Comparison of ENCODE assay signal across 10 mouse cellular contexts in genomic region chr2:12049972-12050371, GRCm38 (mm10).
DNase-seq lines count a peak whose midpoint lies in the region; ATAC-seq and TF ChIP-seq lines count a peak whose summit lies in the region.
"Had no signal": no experiment of that assay in that cellular context is flagged by ENCODE, and none has a peak within 500 bp of the region (broad histone marks: within the 10 kb centered on the region; RNA-seq: fewer than 3 reads in every experiment).

No protein-coding gene starts in this region.

- H3K36me3 ChIP-seq in hindbrain, embryonic 11.5 days (ENCODE audit: control insufficient read depth, insufficient read depth, low read length) = no peaks in the 10 kb centered on the region
- no peaks in the 10 kb centered on the region for H3K36me3 ChIP-seq in hindbrain, embryonic 10.5 days
- no peaks in the 10 kb centered on the region for H3K36me3 ChIP-seq in midbrain, embryonic 14.5 days (ENCODE audit: control insufficient read depth, insufficient read depth, low read length)
- H3K36me3 ChIP-seq in midbrain, embryonic 10.5 days = no peaks in the 10 kb centered on the region
- H3K36me3 ChIP-seq in stomach, postnatal 0 days (ENCODE audit: control insufficient read depth, insufficient read depth, low read length) = no peaks in the 10 kb centered on the region
- no peaks in the 10 kb centered on the region for H3K36me3 ChIP-seq in midbrain, embryonic 15.5 days (replicated peaks)

- H3K4me3 ChIP-seq in hindbrain, embryonic 11.5 days (ENCODE audit: low read depth, low read length) = no peak overlapping the region
- H3K4me3 ChIP-seq in hindbrain, embryonic 10.5 days = no peak overlapping the region
- no peak overlapping the region for H3K4me3 ChIP-seq in midbrain, embryonic 14.5 days (replicated peaks; ENCODE audit: low read depth, low read length)
- H3K4me3 ChIP-seq in midbrain, embryonic 10.5 days = no peak overlapping the region
- H3K4me3 ChIP-seq in stomach, postnatal 0 days (ENCODE audit: low read depth, low read length) = no peak overlapping the region
- H3K4me3 ChIP-seq in midbrain, embryonic 15.5 days = no peak overlapping the region

- no peak for ATAC-seq in hindbrain, embryonic 11.5 days (ENCODE audit: low FRiP score)
- no peak for ATAC-seq in midbrain, embryonic 14.5 days (ENCODE audit: low FRiP score, low TSS enrichment)
- ATAC-seq in stomach, postnatal 0 days (ENCODE audit: low FRiP score, low TSS enrichment) = no peak
- no peak for ATAC-seq in midbrain, embryonic 15.5 days (replicated peaks)

- peak; percentile 63 for TF ChIP-seq CTCF in stomach, postnatal 0 days (IDR thresholded peaks at IDR 0.05; ENCODE audit: low read depth)

- TF ChIP-seq EP300 in stomach, postnatal 0 days (optimal IDR thresholded peaks at IDR 0.05) = no peak

- H3K27ac ChIP-seq in hindbrain, embryonic 11.5 days (ENCODE audit: low read depth, low read length) = no peak overlapping the region
- H3K27ac ChIP-seq in hindbrain, embryonic 10.5 days = no peak overlapping the region
- no peak overlapping the region for H3K27ac ChIP-seq in midbrain, embryonic 14.5 days (replicated peaks; ENCODE audit: low read depth, low read length)
- H3K27ac ChIP-seq in midbrain, embryonic 10.5 days (replicated peaks) = no peak overlapping the region
- H3K27ac ChIP-seq in stomach, postnatal 0 days (replicated peaks) = no peak overlapping the region
- H3K27ac ChIP-seq in midbrain, embryonic 15.5 days = no peak overlapping the region
- H3K27ac ChIP-seq: macrophage had no signal

- H3K4me2 ChIP-seq in hindbrain, embryonic 11.5 days (replicated peaks; ENCODE audit: low read depth, low read length) = no peak overlapping the region
- no peak overlapping the region for H3K4me2 ChIP-seq in midbrain, embryonic 14.5 days (ENCODE audit: low read length)
- no peak overlapping the region for H3K4me2 ChIP-seq in stomach, postnatal 0 days (replicated peaks; ENCODE audit: low read depth)
- H3K4me2 ChIP-seq in midbrain, embryonic 15.5 days = no peak overlapping the region

- no peaks in the 10 kb centered on the region for H3K27me3 ChIP-seq in hindbrain, embryonic 11.5 days (ENCODE audit: control insufficient read depth, insufficient read depth, low read length)
- H3K27me3 ChIP-seq in hindbrain, embryonic 10.5 days (ENCODE audit: insufficient read depth, poor library complexity, severe bottlenecking) = peaks cover 3% of the 10 kb centered on the region; the same call in 1 of the 2 replicates
- H3K27me3 ChIP-seq in midbrain, embryonic 14.5 days (ENCODE audit: control insufficient read depth, insufficient read depth, low read length) = no peaks in the 10 kb centered on the region
- no peaks in the 10 kb centered on the region for H3K27me3 ChIP-seq in midbrain, embryonic 10.5 days (ENCODE audit: low read depth, poor library complexity, severe bottlenecking)
- no peaks in the 10 kb centered on the region for H3K27me3 ChIP-seq in stomach, postnatal 0 days (ENCODE audit: control insufficient read depth, insufficient read depth, low read length)
- H3K27me3 ChIP-seq in midbrain, embryonic 15.5 days (replicated peaks) = no peaks in the 10 kb centered on the region

- no peak overlapping the region for H3K9ac ChIP-seq in hindbrain, embryonic 11.5 days (ENCODE audit: low read depth, low read length)
- H3K9ac ChIP-seq in midbrain, embryonic 14.5 days (replicated peaks; ENCODE audit: low read length) = no peak overlapping the region
- H3K9ac ChIP-seq in stomach, postnatal 0 days (ENCODE audit: low read length) = no peak overlapping the region
- H3K9ac ChIP-seq in midbrain, embryonic 15.5 days = no peak overlapping the region

- H3K4me1 ChIP-seq in hindbrain, embryonic 11.5 days (replicated peaks; ENCODE audit: control insufficient read depth, insufficient read depth, low read length) = no peaks in the 10 kb centered on the region
- peaks cover 13% of the 10 kb centered on the region; the same call in 1 of the 2 replicates for H3K4me1 ChIP-seq in hindbrain, embryonic 10.5 days (replicated peaks)
- no peaks in the 10 kb centered on the region for H3K4me1 ChIP-seq in midbrain, embryonic 14.5 days (ENCODE audit: control insufficient read depth, insufficient read depth, low read length)
- H3K4me1 ChIP-seq in midbrain, embryonic 10.5 days = no peaks in the 10 kb centered on the region
- peaks cover 2% of the 10 kb centered on the region; the same call in 1 of the 2 replicates for H3K4me1 ChIP-seq in stomach, postnatal 0 days (replicated peaks; ENCODE audit: control insufficient read depth, insufficient read depth)
- no peaks in the 10 kb centered on the region for H3K4me1 ChIP-seq in midbrain, embryonic 15.5 days

- H3K9me3 ChIP-seq in hindbrain, embryonic 11.5 days (ENCODE audit: control insufficient read depth, low read length) = no peaks in the 10 kb centered on the region
- H3K9me3 ChIP-seq in hindbrain, embryonic 10.5 days = no peaks in the 10 kb centered on the region
- no peaks in the 10 kb centered on the region for H3K9me3 ChIP-seq in midbrain, embryonic 14.5 days (ENCODE audit: control insufficient read depth, low read length)
- no peaks in the 10 kb centered on the region for H3K9me3 ChIP-seq in midbrain, embryonic 10.5 days (replicated peaks)
- H3K9me3 ChIP-seq in stomach, postnatal 0 days (ENCODE audit: control insufficient read depth, low read length) = no peaks in the 10 kb centered on the region
- no peaks in the 10 kb centered on the region for H3K9me3 ChIP-seq in midbrain, embryonic 15.5 days

- DNase-seq in hindbrain, embryonic 11.5 days (ENCODE audit: low spot score) = peak; percentile 31
- DNase-seq in hindbrain, embryonic 10.5 days (ENCODE audit: low spot score) = no peak
- DNase-seq in midbrain, embryonic 14.5 days = peak; percentile 63
- no peak for DNase-seq in midbrain, embryonic 10.5 days (ENCODE audit: low spot score)
- DNase-seq in embryo, embryonic 9.5 days (ENCODE audit: extremely low spot score) = peak; percentile 34
- no peak for DNase-seq in stomach, postnatal 0 days (ENCODE audit: low spot score)
- no peak for DNase-seq in urinary bladder, postnatal 25 days (ENCODE audit: low spot score)
- DNase-seq: cerebellum, adult 11-12 months had no signal

Comparison
In these comparisons a context has a peak if more than half of its experiments do, and no peak if none do; other contexts are left out.
1. DNase-seq: peak in hindbrain, embryonic 11.5 days (single experiment), midbrain, embryonic 14.5 days (single experiment) and embryo, embryonic 9.5 days (single experiment); none in hindbrain, embryonic 10.5 days (single experiment), midbrain, embryonic 10.5 days (single experiment), stomach, postnatal 0 days (single experiment) and urinary bladder, postnatal 25 days (single experiment).